ENCODE assay signal across 30 mouse cellular contexts in genomic region chr13:60431412-60431811, GRCm38 (mm10).
DNase-seq lines count a peak whose midpoint lies in the region; ATAC-seq and TF ChIP-seq lines count a peak whose summit lies in the region.
"Had no signal": no experiment of that assay in that cellular context is flagged by ENCODE, and none has a peak within 500 bp of the region (broad histone marks: within the 10 kb centered on the region; RNA-seq: fewer than 3 reads in every experiment).

No protein-coding gene starts in this region.

- 0 out of 2 replicates have a peak, but pooled peaks cover 3% of the 10 kb centered on the region for H3K9me3 ChIP-seq in limb, embryonic 12.5 days
- H3K9me3 ChIP-seq in limb, embryonic 10.5 days (replicated peaks) = no peaks in the 10 kb centered on the region
- H3K9me3 ChIP-seq in forebrain, embryonic 14.5 days (replicated peaks; ENCODE audit: control insufficient read depth, low read length) = 0 out of 2 replicates have a peak, but pooled peaks cover 3% of the 10 kb centered on the region
- H3K9me3 ChIP-seq: forebrain, embryonic 10.5 days; heart, embryonic 10.5 days; heart, embryonic 15.5 days; hindbrain, embryonic 13.5 days; midbrain, embryonic 15.5 days had no signal

- peak; percentile 81 for DNase-seq in adrenal gland, adult 2 months
- no peak for DNase-seq in adrenal gland, adult 18-20 months (ENCODE audit: low spot score in 2 of 2)
- DNase-seq in limb, embryonic 10.5 days (ENCODE audit: low spot score) = no peak
- no peak for DNase-seq in forebrain, embryonic 14.5 days (ENCODE audit: low spot score)
- no peak for DNase-seq in ovary, postnatal 10 days (ENCODE audit: low spot score)
- no peak for DNase-seq in natural killer cell, adult 2 months (ENCODE audit: low spot score in 2 of 2)
- DNase-seq: cerebellum, adult 2 months; cerebellum, postnatal 14 days; gastrocnemius, adult 2 months; kidney, adult 9 months; kidney, postnatal 10 days; layer of hippocampus, postnatal 36 days; left cerebral cortex, postnatal 4 days; liver; lung, adult 2 months; lung, postnatal 10 days; thymus, adult 2 months; thymus, postnatal 36 days had no signal

- H3K4me1 ChIP-seq in limb, embryonic 12.5 days (replicated peaks) = peaks cover 45% of the 10 kb centered on the region
- H3K4me1 ChIP-seq in limb, embryonic 10.5 days = peaks cover 58% of the 10 kb centered on the region
- H3K4me1 ChIP-seq in embryonic fibroblast, embryonic 13.5 days (ENCODE audit: control insufficient read depth, insufficient read depth, low read length) = peaks cover 13% of the 10 kb centered on the region
- H3K4me1 ChIP-seq in forebrain, embryonic 14.5 days (ENCODE audit: control insufficient read depth, insufficient read depth, low read length) = peaks cover 4% of the 10 kb centered on the region; the same call in 1 of the 2 replicates

- no peak for ATAC-seq in limb, embryonic 12.5 days (ENCODE audit: insufficient number of reproducible peaks, insufficient read depth, low FRiP score, low TSS enrichment, low read depth)
- no peak for ATAC-seq in forebrain, embryonic 14.5 days
- ATAC-seq: forebrain, embryonic 16.5 days; intestine, embryonic 16.5 days; midbrain, embryonic 15.5 days had no signal

- no peaks in the 10 kb centered on the region for H3K27me3 ChIP-seq in limb, embryonic 12.5 days
- no peaks in the 10 kb centered on the region for H3K27me3 ChIP-seq in limb, embryonic 10.5 days (ENCODE audit: low read depth, poor library complexity, severe bottlenecking)
- no peaks in the 10 kb centered on the region for H3K27me3 ChIP-seq in forebrain, embryonic 14.5 days (replicated peaks; ENCODE audit: control insufficient read depth, insufficient read depth, low read length)
- H3K27me3 ChIP-seq: heart, embryonic 15.5 days; hindbrain, embryonic 13.5 days; midbrain, embryonic 15.5 days; neural tube, embryonic 12.5 days had no signal

- peak overlapping the region; percentile 42; the same call in 1 of the 2 replicates for H3K27ac ChIP-seq in limb, embryonic 12.5 days
- H3K27ac ChIP-seq in limb, embryonic 10.5 days = no peak overlapping the region
- H3K27ac ChIP-seq in embryonic fibroblast, embryonic 13.5 days (ENCODE audit: insufficient read depth, low read length) = peak overlapping the region; percentile 35
- H3K27ac ChIP-seq in forebrain, embryonic 14.5 days (ENCODE audit: low read depth, low read length) = no peak overlapping the region
- H3K27ac ChIP-seq: forebrain, embryonic 10.5 days; gastrocnemius, adult 2 months; heart, embryonic 10.5 days; heart, embryonic 15.5 days; hindbrain, embryonic 13.5 days; liver, embryonic 14.5 days; macrophage; midbrain, embryonic 15.5 days; neural tube, embryonic 12.5 days had no signal

- H3K4me3 ChIP-seq in limb, embryonic 12.5 days (replicated peaks) = no peak overlapping the region
- no peak overlapping the region for H3K4me3 ChIP-seq in limb, embryonic 10.5 days
- no peak overlapping the region for H3K4me3 ChIP-seq in embryonic fibroblast, embryonic 13.5 days (ENCODE audit: insufficient read depth, low read length)
- H3K4me3 ChIP-seq in forebrain, embryonic 14.5 days (ENCODE audit: low read depth, low read length) = no peak overlapping the region
- H3K4me3 ChIP-seq: forebrain, embryonic 10.5 days; gastrocnemius, adult 2 months; heart, embryonic 10.5 days; heart, embryonic 15.5 days; hindbrain, embryonic 13.5 days; midbrain, embryonic 15.5 days; neural tube, embryonic 12.5 days had no signal

- no peak overlapping the region for H3K9ac ChIP-seq in limb, embryonic 12.5 days (replicated peaks)
- H3K9ac ChIP-seq in forebrain, embryonic 14.5 days (ENCODE audit: low read length) = no peak overlapping the region
- H3K9ac ChIP-seq: heart, embryonic 15.5 days; hindbrain, embryonic 13.5 days; liver, embryonic 14.5 days; midbrain, embryonic 15.5 days; neural tube, embryonic 12.5 days had no signal

- H3K4me2 ChIP-seq in limb, embryonic 12.5 days = no peak overlapping the region
- H3K4me2 ChIP-seq in forebrain, embryonic 14.5 days (ENCODE audit: low read length) = no peak overlapping the region
- H3K4me2 ChIP-seq: heart, embryonic 15.5 days; hindbrain, embryonic 13.5 days; midbrain, embryonic 15.5 days; neural tube, embryonic 12.5 days had no signal

- TF ChIP-seq CTCF in embryonic fibroblast, embryonic 13.5 days (IDR thresholded peaks at IDR 0.05; ENCODE audit: borderline replicate concordance, insufficient read depth, low read length) = no peak

- no peaks in the 10 kb centered on the region for H3K36me3 ChIP-seq in limb, embryonic 12.5 days
- no peaks in the 10 kb centered on the region for H3K36me3 ChIP-seq in limb, embryonic 10.5 days
- H3K36me3 ChIP-seq in forebrain, embryonic 14.5 days (ENCODE audit: control insufficient read depth, insufficient read depth, low read length) = no peaks in the 10 kb centered on the region
- H3K36me3 ChIP-seq: forebrain, embryonic 10.5 days; heart, embryonic 10.5 days; heart, embryonic 15.5 days; hindbrain, embryonic 13.5 days; midbrain, embryonic 15.5 days; neural tube, embryonic 12.5 days had no signal

- TF ChIP-seq POLR2A in embryonic fibroblast, embryonic 13.5 days (IDR thresholded peaks at IDR 0.05; ENCODE audit: low read depth, low read length) = no peak

- 88% methylated on average over 8 of the region's 8 CpGs for WGBS in limb, embryonic 12.5 days
- WGBS in limb, embryonic 10.5 days = 91% methylated on average over 8 of the region's 8 CpGs
- 95% methylated on average over 8 of the region's 8 CpGs for WGBS in forebrain, embryonic 14.5 days

Comparison
In these comparisons a context has a peak if more than half of its experiments do, and no peak if none do; other contexts are left out.
1. H3K27ac ChIP-seq: peak in limb, embryonic 12.5 days (single experiment) and embryonic fibroblast, embryonic 13.5 days (single experiment); none in limb, embryonic 10.5 days (single experiment) and forebrain, embryonic 14.5 days (single experiment).